Mouse (Mus musculus): ENCODE data around the gene Mdc1.

DNA sequence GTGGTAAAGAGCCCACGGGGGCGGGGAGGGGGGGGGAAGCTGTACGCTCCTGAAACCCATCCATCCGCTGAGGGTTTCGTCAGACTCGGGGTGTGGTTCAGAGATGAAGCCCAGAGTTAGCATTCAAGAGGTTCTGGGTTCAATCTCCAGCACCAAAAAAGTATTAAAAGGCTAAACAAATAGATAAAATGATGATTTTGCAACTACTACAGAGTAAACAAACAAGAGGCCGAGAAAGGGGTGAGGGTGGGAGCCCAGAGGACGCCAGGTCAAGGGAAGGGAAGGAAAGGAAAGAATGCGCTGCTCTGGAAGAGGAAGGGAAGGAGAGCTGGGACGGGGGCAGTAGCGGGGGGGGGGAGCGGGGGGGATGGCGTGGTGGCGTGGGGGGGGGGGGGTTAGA is 24.6 kb upstream of the Mdc1 start:
- TF ChIP-seq CTCF (IDR thresholded peaks at IDR 0.05; ENCODE audit: borderline replicate concordance, insufficient read depth, low read depth, low read length) (no peak), POLR2A (IDR thresholded peaks at IDR 0.05; ENCODE audit: borderline replicate concordance, insufficient read depth, low read length) (no peak)

All from cerebellum, adult 2 months (tissue).